Mouse (Mus musculus): ENCODE results near the gene Ntan1. TPM values are rescaled to one million over a fixed set of nuclear protein-coding genes. Genes with fewer than 3 reads are reported as not detected.
"Not testable (repeated sequence)": the region's sequence is repeated elsewhere in the genome, so short reads cannot be mapped to it uniquely, and the experiment has no call there.

Gene Ntan1
- total RNA-seq, 2 experiments from 2014 or later, result 29.3 to 45.9 TPM

GRCm38 (mm10) chr16:13826511-13826910, 7.9 kb downstream of the Ntan1 start:
- no peak for ATAC-seq (replicated peaks; ENCODE audit: low FRiP score, low TSS enrichment, poor library complexity, severe bottlenecking)

- no peak for ATAC-seq (replicated peaks; ENCODE audit: low FRiP score, low TSS enrichment, poor library complexity, severe bottlenecking)
These were observed 11.8 kb downstream of the Ntan1 start for GRCm38 (mm10) chr16:13830444-13830843.

GRCm38 (mm10) chr16:13831606-13832005, 13.0 kb downstream of the Ntan1 start:
- no peak for ATAC-seq (replicated peaks; ENCODE audit: low FRiP score, low TSS enrichment, poor library complexity, severe bottlenecking)

- ATAC-seq (replicated peaks; ENCODE audit: low FRiP score, low TSS enrichment, poor library complexity, severe bottlenecking), result no peak
These were observed 15.7 kb downstream of the Ntan1 start for GRCm38 (mm10) chr16:13834382-13834781.

GRCm38 (mm10) chr16:13840056-13840455, 21.4 kb downstream of the Ntan1 start:
- ATAC-seq (replicated peaks; ENCODE audit: low FRiP score, low TSS enrichment, poor library complexity, severe bottlenecking), result no peak

GRCm38 (mm10) chr16:13840956-13841355, 22.3 kb downstream of the Ntan1 start:
- ATAC-seq (replicated peaks; ENCODE audit: low FRiP score, low TSS enrichment, poor library complexity, severe bottlenecking), result no peak

- no peak for ATAC-seq (replicated peaks; ENCODE audit: low FRiP score, low TSS enrichment, poor library complexity, severe bottlenecking)
These were observed 26.4 kb downstream of the Ntan1 start for GRCm38 (mm10) chr16:13845031-13845430.

GRCm38 (mm10) chr16:13846675-13847074, 28.0 kb downstream of the Ntan1 start:
- ATAC-seq (replicated peaks; ENCODE audit: low FRiP score, low TSS enrichment, poor library complexity, severe bottlenecking), result no peak

- ATAC-seq (replicated peaks; ENCODE audit: low FRiP score, low TSS enrichment, poor library complexity, severe bottlenecking), result peak; percentile 55; the same call in 1 of the 2 replicates
These were observed 29.7 kb downstream of the Ntan1 start for GRCm38 (mm10) chr16:13848310-13848709.

GRCm38 (mm10) chr16:13851446-13851845, 32.8 kb downstream of the Ntan1 start:
- no peak for ATAC-seq (replicated peaks; ENCODE audit: low FRiP score, low TSS enrichment, poor library complexity, severe bottlenecking)

- ATAC-seq (replicated peaks; ENCODE audit: low FRiP score, low TSS enrichment, poor library complexity, severe bottlenecking), result no peak
These were observed 35.2 kb downstream of the Ntan1 start for GRCm38 (mm10) chr16:13853886-13854285.

- no peak for ATAC-seq (replicated peaks; ENCODE audit: low FRiP score, low TSS enrichment, poor library complexity, severe bottlenecking)
These were observed 47.4 kb downstream of the Ntan1 start for GRCm38 (mm10) chr16:13866076-13866475.

GRCm38 (mm10) chr16:13866616-13867015, 48.0 kb downstream of the Ntan1 start:
- no peak for ATAC-seq (replicated peaks; ENCODE audit: low FRiP score, low TSS enrichment, poor library complexity, severe bottlenecking)

GRCm38 (mm10) chr16:13867406-13867805, 48.8 kb downstream of the Ntan1 start:
- not testable (repeated sequence) for ATAC-seq (replicated peaks; ENCODE audit: low FRiP score, low TSS enrichment, poor library complexity, severe bottlenecking)

- no peak for ATAC-seq (replicated peaks; ENCODE audit: low FRiP score, low TSS enrichment, poor library complexity, severe bottlenecking)
These were observed 49.4 kb downstream of the Ntan1 start for GRCm38 (mm10) chr16:13867910-13868514.

- ATAC-seq (replicated peaks; ENCODE audit: low FRiP score, low TSS enrichment, poor library complexity, severe bottlenecking), result no peak
These were observed 56.8 kb downstream of the Ntan1 start for GRCm38 (mm10) chr16:13875483-13875882.

- no peak for ATAC-seq (replicated peaks; ENCODE audit: low FRiP score, low TSS enrichment, poor library complexity, severe bottlenecking)
These were observed 64.6 kb downstream of the Ntan1 start for GRCm38 (mm10) chr16:13883094-13883774.
